Mouse (Mus musculus) MEL (cell line): ENCODE results near the gene Uba52. TPM values are rescaled to one million over a fixed set of nuclear protein-coding genes. Genes with fewer than 3 reads are reported as not detected.

Experiments used
- DNase-seq: peaks from one replicate; pipeline ENCODE4 v3.0.0; 2011; ENCODE audit warnings: low read depth, low spot score
- H3K27ac ChIP-seq: 2 replicates; pipeline ENCODE4 v1.5.1; 2012; ENCODE audit warnings: low read depth, mild to moderate bottlenecking, control low read depth, low read length, moderate library complexity; ENCODE audit not compliant: control insufficient read depth
- H3K27me3 ChIP-seq, 2 experiments: fragments of 150-350 bp in 1 of 2; sonication (generic) in 1 of 2; 2 replicates each; pipeline ENCODE4 v1.6.1; 2012; ENCODE audit warnings: low read length in 2 of 2, mild to moderate bottlenecking in 2 of 2, improper control_type of control experiment in 1 of 2, moderate library complexity in 1 of 2; ENCODE audit not compliant: insufficient read depth in 2 of 2, control insufficient read depth in 1 of 2
- H3K36me3 ChIP-seq, 2 experiments: 2 replicates each; pipeline ENCODE4 v1.6.1; 2012 to 2014; ENCODE audit warnings: low read length in 2 of 2, improper control_type of control experiment in 1 of 2, inconsistent platforms in 1 of 2, mild to moderate bottlenecking in 1 of 2; ENCODE audit not compliant: insufficient read depth in 2 of 2, control insufficient read depth in 1 of 2
- H3K4me1 ChIP-seq, 2 experiments: fragments of 150-350 bp in 1 of 2; sonication (generic) in 1 of 2; 2 replicates each; pipeline ENCODE4 v1.6.1; 2012; ENCODE audit warnings: low read length in 2 of 2, improper control_type of control experiment in 1 of 2, mild to moderate bottlenecking in 1 of 2; ENCODE audit not compliant: insufficient read depth in 2 of 2, control insufficient read depth in 1 of 2
- H3K4me3 ChIP-seq, 2 experiments: fragments of 150-350 bp in 1 of 2; sonication (generic) in 1 of 2; 2 replicates each; pipeline ENCODE4 v1.5.1; 2012; ENCODE audit warnings: low read depth in 2 of 2, low read length in 2 of 2, mild to moderate bottlenecking in 2 of 2, moderate library complexity in 2 of 2, control low read depth in 1 of 2, improper control_type of control experiment in 1 of 2; ENCODE audit not compliant: control insufficient read depth in 1 of 2, insufficient read depth in 1 of 2
- H3K79me2 ChIP-seq: 2 replicates; pipeline ENCODE4 v1.6.1; 2012; ENCODE audit warnings: mild to moderate bottlenecking, low read length, moderate library complexity; ENCODE audit not compliant: control insufficient read depth, poor library complexity, insufficient read depth
- H3K9ac ChIP-seq: 2 replicates; pipeline ENCODE4 v1.6.1; 2012; ENCODE audit warnings: low read depth, mild to moderate bottlenecking, control low read depth, low read length, moderate library complexity; ENCODE audit not compliant: control insufficient read depth, poor library complexity, severe bottlenecking
- H3K9me3 ChIP-seq: fragments of 150-350 bp; sonication (generic); replicated peaks from 2 replicates; pipeline ENCODE4 v1.6.1; 2012; ENCODE audit warnings: mild to moderate bottlenecking, low read length, improper control_type of control experiment, moderate library complexity; ENCODE audit not compliant: insufficient read depth
- BHLHE40 ChIP-seq: IDR thresholded peaks from 2 replicates; pipeline ENCODE4 v1.6.1; 2012; ENCODE audit warnings: low read depth, mild to moderate bottlenecking, inconsistent platforms, low read length, improper control_type of control experiment, borderline replicate concordance
- CHD1 ChIP-seq: IDR thresholded peaks from 2 replicates; pipeline ENCODE4 v1.6.1; 2012; ENCODE audit warnings: low read depth, mild to moderate bottlenecking, inconsistent platforms, low read length, improper control_type of control experiment
- CHD2 ChIP-seq: IDR thresholded peaks from 2 replicates; pipeline ENCODE4 v1.6.1; 2011; ENCODE audit warnings: low read length, improper control_type of control experiment
- CTCF ChIP-seq, 3 experiments: IDR thresholded peaks in 2 of 3; conservative IDR thresholded peaks in 1 of 3; 2 replicates each; pipeline ENCODE4 v1.5.1; 2011 to 2012; ENCODE audit warnings: low read length in 3 of 3, low read depth in 2 of 3, mild to moderate bottlenecking in 2 of 3, improper control_type of control experiment in 1 of 3, inconsistent platforms in 1 of 3, mixed read lengths in 1 of 3, moderate library complexity in 1 of 3; ENCODE audit not compliant: control insufficient read depth in 1 of 3, insufficient read depth in 1 of 3, poor library complexity in 1 of 3, severe bottlenecking in 1 of 3
- E2F4 ChIP-seq: IDR thresholded peaks from 2 replicates; pipeline ENCODE4 v1.6.1; 2011; ENCODE audit warnings: low read depth, low read length, improper control_type of control experiment, borderline replicate concordance
- ELF1 ChIP-seq: IDR thresholded peaks from 2 replicates; pipeline ENCODE4 v1.6.1; 2014; ENCODE audit warnings: low read depth, mild to moderate bottlenecking, inconsistent platforms, low read length, improper control_type of control experiment, moderate library complexity
- EP300 ChIP-seq, 2 experiments: IDR thresholded peaks; 2 replicates each; pipeline ENCODE4 v1.6.1; 2011; ENCODE audit warnings: improper control_type of control experiment in 2 of 2, low read length in 2 of 2, low read depth in 1 of 2, mild to moderate bottlenecking in 1 of 2
- GATA1 ChIP-seq: IDR thresholded peaks from 2 replicates; pipeline ENCODE4 v1.6.1; 2011; ENCODE audit warnings: low read depth, low read length, improper control_type of control experiment
- HCFC1 ChIP-seq: IDR thresholded peaks from 2 replicates; pipeline ENCODE4 v1.6.1; 2012; ENCODE audit warnings: low read depth, mild to moderate bottlenecking, inconsistent platforms, low read length, improper control_type of control experiment, moderate library complexity
- JUND ChIP-seq: IDR thresholded peaks from 2 replicates; pipeline ENCODE4 v1.6.1; 2011; ENCODE audit warnings: low read depth, mild to moderate bottlenecking, improper control_type of control experiment, low read length
- KAT2A ChIP-seq: conservative IDR thresholded peaks from 2 replicates; pipeline ENCODE4 v1.6.1; 2012; ENCODE audit warnings: low read depth, low read length, improper control_type of control experiment, inconsistent platforms
- MAFK ChIP-seq: IDR thresholded peaks from 2 replicates; pipeline ENCODE4 v1.6.1; 2011; ENCODE audit warnings: low read depth, mild to moderate bottlenecking, low read length, improper control_type of control experiment, borderline replicate concordance
- MAX ChIP-seq: IDR thresholded peaks from 2 replicates; pipeline ENCODE4 v1.6.1; 2011; ENCODE audit warnings: low read length, improper control_type of control experiment
- MAZ ChIP-seq: IDR thresholded peaks from 2 replicates; pipeline ENCODE4 v1.6.1; 2012; ENCODE audit warnings: low read depth, mild to moderate bottlenecking, inconsistent platforms, low read length, improper control_type of control experiment
- MEF2A ChIP-seq: IDR thresholded peaks from 2 replicates; pipeline ENCODE4 v1.6.1; 2014; ENCODE audit warnings: low read depth, mild to moderate bottlenecking, inconsistent platforms, low read length, improper control_type of control experiment; ENCODE audit not compliant: poor library complexity, insufficient replicate concordance, severe bottlenecking; ENCODE audit errors: extremely low read depth
- MXI1 ChIP-seq: IDR thresholded peaks from 2 replicates; pipeline ENCODE4 v1.6.1; 2011; ENCODE audit warnings: mild to moderate bottlenecking, low read depth, low read length, improper control_type of control experiment
- MYB ChIP-seq: IDR thresholded peaks from 2 replicates; pipeline ENCODE4 v1.6.1; 2011; ENCODE audit warnings: mild to moderate bottlenecking, low read depth, low read length, improper control_type of control experiment
- MYC ChIP-seq: IDR thresholded peaks from 2 replicates; pipeline ENCODE4 v1.6.1; 2011; ENCODE audit warnings: low read depth, mild to moderate bottlenecking, low read length, improper control_type of control experiment, moderate library complexity
- NELFE ChIP-seq: IDR thresholded peaks from 2 replicates; pipeline ENCODE4 v1.6.1; 2011; ENCODE audit warnings: low read depth, low read length, improper control_type of control experiment
- NRF1 ChIP-seq: IDR thresholded peaks from 2 replicates; pipeline ENCODE4 v1.6.1; 2014; ENCODE audit warnings: low read depth, mild to moderate bottlenecking, inconsistent platforms, low read length, improper control_type of control experiment, moderate library complexity; ENCODE audit not compliant: poor library complexity, insufficient read depth, severe bottlenecking
- POLR2A ChIP-seq, 2 experiments: IDR thresholded peaks; 2 replicates each; pipeline ENCODE4 v1.6.1; 2011 to 2012; ENCODE audit warnings: low read length in 2 of 2, mild to moderate bottlenecking in 2 of 2, control low read depth in 1 of 2, improper control_type of control experiment in 1 of 2, low read depth in 1 of 2, moderate library complexity in 1 of 2; ENCODE audit not compliant: control insufficient read depth in 1 of 2, insufficient read depth in 1 of 2, poor library complexity in 1 of 2
- POLR2AphosphoS2 ChIP-seq: IDR thresholded peaks from 2 replicates; pipeline ENCODE4 v1.6.1; 2011; ENCODE audit warnings: low read length, improper control_type of control experiment
- POLR2AphosphoS5 ChIP-seq: IDR thresholded peaks from 2 replicates; pipeline ENCODE4 v1.6.1; 2012; ENCODE audit warnings: low read depth, borderline replicate concordance, mild to moderate bottlenecking, inconsistent platforms, low read length, moderate library complexity, mixed read lengths
- RAD21 ChIP-seq: IDR thresholded peaks from 2 replicates; pipeline ENCODE4 v1.6.1; 2011; ENCODE audit warnings: mild to moderate bottlenecking, low read depth, low read length, improper control_type of control experiment
- RCOR1 ChIP-seq: IDR thresholded peaks from 2 replicates; pipeline ENCODE4 v1.6.1; 2012; ENCODE audit warnings: low read depth, mild to moderate bottlenecking, inconsistent platforms, low read length, improper control_type of control experiment
- SIN3A ChIP-seq: IDR thresholded peaks from 2 replicates; pipeline ENCODE4 v1.6.1; 2012; ENCODE audit warnings: low read length, improper control_type of control experiment, inconsistent platforms
- SMC3 ChIP-seq: IDR thresholded peaks from 2 replicates; pipeline ENCODE4 v1.6.1; 2011; ENCODE audit warnings: low read depth, low read length, improper control_type of control experiment
- TAL1 ChIP-seq: IDR thresholded peaks from 2 replicates; pipeline ENCODE4 v1.6.1; 2012; ENCODE audit warnings: mild to moderate bottlenecking, inconsistent platforms, low read length, moderate library complexity, mixed read lengths
- TBP ChIP-seq: IDR thresholded peaks from 2 replicates; pipeline ENCODE4 v1.8.0; 2011; ENCODE audit warnings: low read depth, low read length, improper control_type of control experiment
- TCF12 ChIP-seq: IDR thresholded peaks from 2 replicates; pipeline ENCODE4 v1.6.1; 2014; ENCODE audit warnings: low read depth, mild to moderate bottlenecking, inconsistent platforms, low read length, improper control_type of control experiment, moderate library complexity
- UBTF ChIP-seq: IDR thresholded peaks from 2 replicates; pipeline ENCODE4 v1.6.1; 2012; ENCODE audit warnings: low read depth, mild to moderate bottlenecking, inconsistent platforms, low read length, improper control_type of control experiment, moderate library complexity, borderline replicate concordance; ENCODE audit not compliant: insufficient read depth
- USF1 ChIP-seq: IDR thresholded peaks from 2 replicates; pipeline ENCODE4 v1.6.1; 2014; ENCODE audit warnings: low read depth, mild to moderate bottlenecking, inconsistent platforms, low read length, improper control_type of control experiment, moderate library complexity
- USF2 ChIP-seq, 2 experiments: IDR thresholded peaks; 2 replicates each; pipeline ENCODE4 v1.6.1; 2011 to 2012; ENCODE audit warnings: improper control_type of control experiment in 2 of 2, low read length in 2 of 2, borderline replicate concordance in 1 of 2, inconsistent platforms in 1 of 2, low read depth in 1 of 2, mild to moderate bottlenecking in 1 of 2; ENCODE audit not compliant: insufficient read depth in 1 of 2
- ZC3H11A ChIP-seq: IDR thresholded peaks from 2 replicates; pipeline ENCODE4 v1.6.1; 2012; ENCODE audit warnings: low read depth, mild to moderate bottlenecking, inconsistent platforms, low read length, improper control_type of control experiment
- ZKSCAN1 ChIP-seq: IDR thresholded peaks from 2 replicates; pipeline ENCODE4 v1.6.1; 2012; ENCODE audit warnings: low read depth, mild to moderate bottlenecking, inconsistent platforms, low read length, improper control_type of control experiment, moderate library complexity
- ZMIZ1 ChIP-seq: IDR thresholded peaks from 2 replicates; pipeline ENCODE4 v1.6.1; 2012; ENCODE audit warnings: low read depth, mild to moderate bottlenecking, inconsistent platforms, low read length, improper control_type of control experiment, moderate library complexity
- ZNF384 ChIP-seq: IDR thresholded peaks from 2 replicates; pipeline ENCODE4 v1.6.1; 2012; ENCODE audit warnings: low read depth, mild to moderate bottlenecking, inconsistent platforms, low read length, improper control_type of control experiment
- polyA plus RNA-seq, 2 experiments: library from polyadenylated mRNA; stranded (reverse) in 1 of 2; unstranded in 1 of 2; fragments of >175 nt in 1 of 2; fragments of >200 nt in 1 of 2; gene quantifications; 2 replicates each; pipeline versions ENCODE4 v1.2.1 to v1.2.4; 2012; ENCODE audit warnings: low replicate concordance in 2 of 2, low read depth in 1 of 2; ENCODE audit not compliant: insufficient read length in 2 of 2, insufficient read depth in 1 of 2, missing spikeins in 1 of 2
- total RNA-seq: library from RNA; depleted of rRNA; stranded (reverse); fragments of 300-350 nt; gene quantifications from 2 replicates; pipeline ENCODE4 v1.2.3, GENCODE M21; 2012

Gene Uba52
- total and polyA plus RNA-seq, 3 experiments: 2,814 to 3,633 TPM; not detected in 1

- peaks cover 7 to 25% of the 10 kb centered on the region in 2 experiments for H3K36me3 ChIP-seq
- no peak overlapping the region for H3K4me3 ChIP-seq
- H3K9me3 ChIP-seq: no peaks in the 10 kb centered on the region
- DNase-seq: peak; percentile 88
- peaks cover 26% of the 10 kb centered on the region for H3K79me2 ChIP-seq
- peaks cover 6 to 37% of the 10 kb centered on the region in 2 experiments for H3K4me1 ChIP-seq
- no peaks in the 10 kb centered on the region for H3K27me3 ChIP-seq
- H3K9ac ChIP-seq: no peak overlapping the region
- H3K27ac ChIP-seq: peak overlapping the region; percentile 82
- TF ChIP-seq SMC3 (no peak), MEF2A (no peak), USF1 (peak; percentile 25; the same call in 1 of the 2 replicates), POLR2AphosphoS2 (no peak; the same call in 1 of the 2 replicates), EP300 (IDR thresholded peaks at IDR 0.05; ENCODE audit: low read depth in 1 of 2, low read length in 2 of 2) (peak; percentile 81 to 84), NELFE (no peak), MAX (peak; percentile 94), BHLHE40 (peak; percentile 93), ZNF384 (peak; percentile 76), MYB (no peak), ZC3H11A (no peak), CHD1 (no peak), KAT2A (no peak), E2F4 (no peak), MAZ (no peak), HCFC1 (no peak; the same call in 1 of the 2 replicates), UBTF (no peak), CTCF (IDR thresholded peaks at IDR 0.05 in 2 of 3, conservative IDR thresholded peaks at IDR 0.05 in 1 of 3; ENCODE audit: control insufficient read depth in 1 of 3, insufficient read depth in 1 of 3, low read depth in 2 of 3, low read length in 3 of 3, poor library complexity in 1 of 3, severe bottlenecking in 1 of 3) (no peak), RAD21 (no peak), TCF12 (peak; percentile 67), ZKSCAN1 (no peak), TBP (0 out of 2 replicates have a peak, but pooled peaks have one; percentile 39), TAL1 (peak; percentile 86), ELF1 (0 out of 2 replicates have a peak, but pooled peaks have one; percentile 18), ZMIZ1 (no peak), JUND (no peak), MAFK (no peak), GATA1 (peak; percentile 74), POLR2A (IDR thresholded peaks at IDR 0.05; ENCODE audit: control insufficient read depth in 1 of 2, insufficient read depth in 1 of 2, low read depth in 1 of 2, low read length in 2 of 2, poor library complexity in 1 of 2) (no peak), MXI1 (peak; percentile 88), SIN3A (peak; percentile 73), USF2 (IDR thresholded peaks at IDR 0.05; ENCODE audit: borderline replicate concordance in 1 of 2, insufficient read depth in 1 of 2, low read depth in 1 of 2, low read length in 2 of 2) (no peak), POLR2AphosphoS5 (no peak), MYC (peak; percentile 93), RCOR1 (peak; percentile 65; the same call in 1 of the 2 replicates), NRF1 (no peak), CHD2 (no peak)
These were observed 1.8 kb upstream of the Uba52 start for GRCm38 (mm10) chr8:70512253-70512903.
